Mouse (Mus musculus) small intestine, adult 2 months (tissue): ENCODE measurements around the gene BC024978.

Experiments
- CTCF ChIP-seq: fragments of 200-500 bp; IDR thresholded peaks from 2 replicates; pipeline ENCODE4 v1.5.1; 2012; ENCODE audit warnings: low read depth, mild to moderate bottlenecking, control low read depth, inconsistent platforms, low read length, moderate library complexity, mixed read lengths; ENCODE audit not compliant: insufficient replicate concordance, insufficient read length; ENCODE audit errors: extremely low read depth
- POLR2A ChIP-seq: fragments of 200-500 bp; IDR thresholded peaks from 2 replicates; pipeline ENCODE4 v1.6.1; 2012; ENCODE audit warnings: low read depth, mild to moderate bottlenecking, control low read depth, inconsistent platforms, low read length, moderate library complexity

GRCm38 (mm10) chr7:27227676-27228075 is 32.1 kb downstream of the BC024978 start:
- peak; percentile 11; the same call in 1 of the 2 replicates for TF ChIP-seq CTCF
- TF ChIP-seq POLR2A = no peak
